Mouse (Mus musculus) heart, adult 2 months (tissue): ENCODE measurements at regions not wholly inside any gene's neighbourhood (a gene's known extent, or its start where the extent isn't known, plus 50 kb on each side); places are given as distances from the start of the nearest gene placed in this dataset.
"Not testable (repeated sequence)": the region's sequence is repeated elsewhere in the genome, so short reads cannot be mapped to it uniquely, and the experiment has no call there.

Source experiments
- DNase-seq, 2 experiments: peaks; one replicate each; pipeline ENCODE4 v3.0.0; 2021
- H3K27ac ChIP-seq: fragments of 200-600 bp; 2 replicates; pipeline ENCODE4 v1.8.1; 2022
- H3K27me3 ChIP-seq: fragments of 200-500 bp; 2 replicates; pipeline ENCODE4 v1.6.1; 2012; ENCODE audit warnings: mild to moderate bottlenecking, low read length, inconsistent platforms, mixed read lengths; ENCODE audit not compliant: control insufficient read depth, insufficient read depth
- H3K36me3 ChIP-seq: fragments of 200-500 bp; 2 replicates; pipeline ENCODE4 v1.6.1; 2012; ENCODE audit warnings: low read length, inconsistent platforms; ENCODE audit not compliant: control insufficient read depth, insufficient read depth
- H3K4me1 ChIP-seq: fragments of 200-500 bp; 2 replicates; pipeline ENCODE4 v1.6.1; 2011; ENCODE audit warnings: low read length; ENCODE audit not compliant: control insufficient read depth, insufficient read depth
- H3K4me3 ChIP-seq: fragments of 200-600 bp; 2 replicates; pipeline ENCODE4 v1.8.1; 2022
- H3K79me2 ChIP-seq: fragments of 200-500 bp; replicated peaks from 2 replicates; pipeline ENCODE4 v1.6.1; 2012; ENCODE audit warnings: mild to moderate bottlenecking, inconsistent platforms, low read length, moderate library complexity, mixed read lengths; ENCODE audit not compliant: control insufficient read depth, insufficient read depth
- H3K9ac ChIP-seq: fragments of 200-500 bp; 2 replicates; pipeline ENCODE4 v1.6.1; 2012; ENCODE audit warnings: low read depth, mild to moderate bottlenecking, control low read depth, inconsistent platforms, low read length, mixed read lengths
- CTCF ChIP-seq: fragments of 200-600 bp; IDR thresholded peaks from 2 replicates; pipeline ENCODE4 v1.8.1; 2022; ENCODE audit warnings: antibody characterized with exemption, mild to moderate bottlenecking, moderate library complexity
- EP300 ChIP-seq: fragments of 200-500 bp; IDR thresholded peaks from 2 replicates; pipeline ENCODE4 v1.6.1; 2011; ENCODE audit warnings: low read depth, low read length, control low read depth; ENCODE audit not compliant: insufficient read depth
- POLR2A ChIP-seq: fragments of 200-500 bp; IDR thresholded peaks from 2 replicates; pipeline ENCODE4 v1.6.1; 2011; ENCODE audit warnings: mild to moderate bottlenecking, low read depth, low read length, control low read depth; ENCODE audit not compliant: insufficient read depth
- WGBS: fragments of 180-500 bp; shearing (Covaris S2); methylation state at CpG from one replicate; pipeline ENCODE4 v1.1.7; 2018; 5-methylcytosine and 5-hydroxymethylcytosine counted together
- intact Hi-C: fragments of 180-260 bp; cut with DNase I; formaldehyde crosslinking; loops from one replicate; pipeline ENCODE4 v1.15.1; 2025

DNA sequence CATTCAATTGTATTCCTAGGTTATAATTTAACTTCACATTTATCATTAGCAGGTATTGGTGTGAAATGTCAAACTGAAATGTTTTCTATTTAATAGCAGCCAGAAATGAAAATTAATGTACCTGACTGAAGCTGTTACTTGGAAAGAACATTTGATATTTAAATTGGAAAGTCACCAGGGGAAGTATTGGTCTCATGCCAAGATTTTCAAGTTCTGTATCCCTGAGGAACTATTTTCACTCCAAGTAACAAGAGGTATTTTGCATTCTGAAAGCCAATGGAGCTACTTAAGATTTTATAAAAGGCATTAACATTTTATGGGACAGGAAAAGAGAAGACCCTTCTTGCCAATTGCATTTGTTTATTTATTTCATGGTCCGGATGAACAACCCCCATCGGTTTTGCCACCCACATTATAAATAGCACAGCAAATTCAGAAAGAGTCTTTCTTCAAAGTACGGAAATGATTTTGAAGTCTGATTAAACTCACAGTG, 289.3 kb downstream of the Casp12 start:
- TF ChIP-seq CTCF: no peak
- no peak for TF ChIP-seq POLR2A
- TF ChIP-seq EP300: no peak
- H3K27ac ChIP-seq: no peak overlapping the region
- no peaks in the 10 kb centered on the region for H3K79me2 ChIP-seq
- no peak overlapping the region for H3K4me3 ChIP-seq
- no peaks in the 10 kb centered on the region for H3K36me3 ChIP-seq
- no peaks in the 10 kb centered on the region for H3K27me3 ChIP-seq
- intact Hi-C loops: no loop called here
- no peak for DNase-seq
- H3K9ac ChIP-seq: no peak overlapping the region
- WGBS: 46% methylated on average over 3 of the region's 3 CpGs
- H3K4me1 ChIP-seq: no peaks in the 10 kb centered on the region

DNA sequence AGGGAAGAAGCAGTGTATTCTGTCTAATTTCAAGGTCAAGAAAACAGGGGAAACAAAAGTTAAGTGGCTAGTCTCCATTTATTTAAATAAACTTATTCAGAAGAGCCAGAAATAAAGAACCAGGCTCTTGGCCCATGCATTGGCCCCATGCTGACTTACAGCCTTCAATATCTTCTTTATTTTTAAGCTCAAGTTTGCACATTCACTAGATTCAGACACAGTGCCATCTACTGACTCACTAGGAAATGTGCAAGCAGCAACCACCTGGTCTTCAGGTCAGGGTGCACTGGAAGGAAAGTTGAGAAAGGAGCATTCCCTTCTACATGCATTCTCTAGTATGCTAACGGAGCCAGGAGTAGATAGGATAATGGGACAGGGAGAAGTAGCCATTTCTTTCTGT, 289.7 kb downstream of the Casp12 start:
- DNase-seq: no peak

DNA sequence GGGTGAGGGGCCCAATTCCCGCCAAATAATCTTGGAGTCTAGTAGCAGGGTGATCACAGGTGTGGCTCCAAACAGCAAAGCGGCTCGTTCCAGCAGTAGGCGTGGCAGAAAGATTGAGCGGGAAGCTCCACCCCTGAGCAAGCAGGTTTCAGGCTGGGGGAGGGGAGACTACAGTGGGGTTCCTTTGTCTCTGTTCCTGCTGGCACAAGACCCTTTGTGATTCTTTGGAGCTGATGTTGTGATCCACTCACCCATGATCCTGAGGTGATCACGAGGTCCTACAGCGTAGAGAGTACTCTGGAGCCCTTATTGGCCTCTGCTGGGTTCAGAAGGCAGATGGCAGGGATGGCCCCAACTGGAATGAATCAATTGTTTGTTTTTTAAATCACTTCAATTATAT, 318.7 kb downstream of the Casp12 start:
- no peak for DNase-seq
- no peak overlapping the region for H3K27ac ChIP-seq
- no peak overlapping the region for H3K9ac ChIP-seq
- intact Hi-C loops: no loop called here
- TF ChIP-seq CTCF (no peak), POLR2A (no peak), EP300 (no peak)
- WGBS: 84% methylated on average over 7 of the region's 7 CpGs
- no peaks in the 10 kb centered on the region for H3K79me2 ChIP-seq
- no peak overlapping the region for H3K4me3 ChIP-seq
- H3K4me1 ChIP-seq: no peaks in the 10 kb centered on the region
- no peaks in the 10 kb centered on the region for H3K36me3 ChIP-seq
- no peaks in the 10 kb centered on the region for H3K27me3 ChIP-seq

More for the DNA sequence above, 289.7 kb downstream of the Casp12 start:
- TF ChIP-seq CTCF (peak; percentile 53), POLR2A (no peak)
- Histone ChIP-seq H3K4me3 (no peak overlapping the region), H3K27me3 (no peaks in the 10 kb centered on the region), H3K4me1 (no peaks in the 10 kb centered on the region), H3K27ac (no peak overlapping the region), H3K9ac (no peak overlapping the region), H3K79me2 (no peaks in the 10 kb centered on the region), H3K36me3 (no peaks in the 10 kb centered on the region)
- 20% methylated on average over 1 of the region's 1 CpGs for WGBS
- intact Hi-C loops: no loop called here

DNA sequence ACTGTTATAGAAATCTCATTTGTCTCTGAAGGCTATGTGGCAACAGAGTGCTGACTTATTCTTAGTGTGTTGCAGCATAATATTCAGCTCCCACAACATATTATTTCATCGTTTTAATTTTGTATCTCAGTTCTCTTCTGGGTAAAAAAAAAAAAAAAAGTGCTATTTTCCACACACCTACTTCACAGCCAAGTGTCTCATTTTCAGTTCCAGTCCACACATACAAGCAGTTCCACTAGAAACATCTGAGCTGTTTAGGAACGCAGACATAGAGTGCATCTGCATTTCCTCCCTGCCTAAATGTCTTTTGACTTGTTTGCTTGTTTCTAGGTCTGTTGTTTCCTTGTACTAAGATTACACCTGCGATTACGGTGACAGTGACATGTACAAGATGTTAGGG, 328.3 kb downstream of the Casp12 start:
- DNase-seq: no peak
- no peaks in the 10 kb centered on the region for H3K36me3 ChIP-seq

DNA sequence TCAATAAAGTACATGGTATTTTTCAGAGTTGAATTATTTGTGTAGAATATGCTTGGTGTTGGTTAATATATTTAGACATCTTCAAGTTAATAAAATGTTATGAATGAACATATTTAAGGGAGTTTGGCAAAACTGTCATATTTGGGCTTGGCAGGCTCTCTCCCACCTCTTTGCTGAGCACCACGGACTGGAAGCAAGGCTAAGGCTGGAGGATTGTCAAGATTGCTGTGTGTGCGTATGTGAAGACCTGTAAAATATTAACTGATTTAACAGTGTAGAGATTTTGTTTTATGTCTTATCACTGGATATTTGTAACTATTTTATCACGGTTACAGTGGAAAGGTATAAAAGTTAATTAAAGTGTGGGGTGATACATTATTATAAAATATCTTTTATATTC, 363.3 kb downstream of the Casp12 start:
- intact Hi-C loops: no loop called here
- no peak for DNase-seq
- Histone ChIP-seq H3K27me3 (no peaks in the 10 kb centered on the region), H3K9ac (no peak overlapping the region), H3K4me1 (no peaks in the 10 kb centered on the region), H3K27ac (no peak overlapping the region), H3K79me2 (no peaks in the 10 kb centered on the region), H3K36me3 (no peaks in the 10 kb centered on the region), H3K4me3 (no peak overlapping the region)
- TF ChIP-seq EP300: no peak
- TF ChIP-seq POLR2A: no peak
- no peak for TF ChIP-seq CTCF
- WGBS: 75% methylated on average over 3 of the region's 3 CpGs

More for the DNA sequence above, 328.3 kb downstream of the Casp12 start:
- no peaks in the 10 kb centered on the region for H3K4me1 ChIP-seq
- no peak overlapping the region for H3K9ac ChIP-seq
- TF ChIP-seq EP300 (no peak), CTCF (no peak), POLR2A (no peak)
- 69% methylated on average over 4 of the region's 4 CpGs for WGBS
- intact Hi-C loops: no loop called here
- no peak overlapping the region for H3K4me3 ChIP-seq
- H3K27me3 ChIP-seq: no peaks in the 10 kb centered on the region
- no peaks in the 10 kb centered on the region for H3K79me2 ChIP-seq
- no peak overlapping the region for H3K27ac ChIP-seq

DNA sequence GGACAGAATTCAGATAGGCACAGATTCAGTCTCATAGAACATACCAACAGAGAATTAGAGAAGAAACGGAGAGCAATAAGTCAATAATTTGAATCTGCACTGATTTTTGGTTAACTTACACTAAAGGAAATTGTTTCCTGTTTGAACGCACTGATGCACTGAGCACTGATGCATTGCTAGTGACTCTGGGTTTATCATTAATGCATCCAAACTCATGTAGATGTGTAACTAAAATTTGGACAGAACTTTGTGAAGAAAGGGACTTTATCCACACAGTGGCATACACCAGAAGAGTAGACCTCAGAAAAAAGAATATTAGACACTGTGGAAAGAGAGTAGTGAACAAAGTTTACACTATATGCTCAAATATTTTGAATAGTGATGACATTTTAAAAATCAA, 364.2 kb downstream of the Casp12 start:
- intact Hi-C loops: no loop called here
- DNase-seq: no peak
- Histone ChIP-seq H3K27me3 (no peaks in the 10 kb centered on the region), H3K27ac (no peak overlapping the region), H3K36me3 (no peaks in the 10 kb centered on the region), H3K79me2 (no peaks in the 10 kb centered on the region), H3K9ac (no peak overlapping the region), H3K4me1 (no peaks in the 10 kb centered on the region), H3K4me3 (no peak overlapping the region)
- WGBS: 62% methylated on average over 2 of the region's 2 CpGs
- TF ChIP-seq EP300 (no peak), CTCF (no peak), POLR2A (no peak)

DNA sequence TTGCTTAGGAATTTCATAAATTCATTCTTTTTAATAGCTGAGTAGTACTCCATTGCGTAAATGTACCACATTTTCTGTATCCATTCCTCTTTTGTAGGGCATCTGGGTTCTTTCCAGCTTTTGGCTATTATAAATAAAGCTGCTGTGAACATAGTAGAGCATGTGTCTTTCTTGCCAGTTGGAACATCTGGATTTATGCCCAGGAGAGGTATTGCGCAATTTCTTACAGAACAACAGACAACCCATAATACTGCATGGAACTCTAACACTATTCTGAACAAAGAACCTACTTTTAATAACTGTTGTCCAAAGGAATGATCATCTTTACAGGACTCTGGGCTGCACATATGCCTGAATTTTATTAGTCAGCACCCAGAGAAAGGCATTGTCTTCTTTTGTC, 373.4 kb downstream of the Casp12 start:
- intact Hi-C loops, H3K4me3 ChIP-seq, H3K27me3 ChIP-seq, DNase-seq, H3K9ac ChIP-seq, H3K36me3 ChIP-seq, H3K4me1 ChIP-seq, H3K79me2 ChIP-seq, H3K27ac ChIP-seq: not testable (repeated sequence)
- WGBS: 91% methylated on average over 2 of the region's 2 CpGs
